Mouse (Mus musculus): ENCODE data around the gene Macc1.

- TF ChIP-seq CTCF (IDR thresholded peaks at IDR 0.05; ENCODE audit: borderline replicate concordance, control insufficient read depth, extremely low read depth, insufficient read depth, low read length, poor library complexity), result no peak
- TF ChIP-seq POLR2A (IDR thresholded peaks at IDR 0.05; ENCODE audit: control insufficient read depth, extremely low read depth, insufficient read depth, low read length, poor library complexity), result no peak
Observed at GRCm38 (mm10) chr12:119454076-119454475, 140.0 kb downstream of the Macc1 start.
